Mouse (Mus musculus) cerebellum, adult 2 months (tissue): ENCODE measurements around the gene Daxx.

ENCODE experiments used
- CTCF ChIP-seq: fragments of 200-500 bp; IDR thresholded peaks from 2 replicates; pipeline ENCODE4 v1.5.1; 2011; ENCODE audit warnings: low read depth, mild to moderate bottlenecking, control low read depth, low read length, moderate library complexity, borderline replicate concordance; ENCODE audit not compliant: insufficient read depth
- POLR2A ChIP-seq: fragments of 200-500 bp; IDR thresholded peaks from 2 replicates; pipeline ENCODE4 v1.6.1; 2011; ENCODE audit warnings: low read length, control low read depth, borderline replicate concordance; ENCODE audit not compliant: insufficient read depth

GRCm38 (mm10) chr17:33926207-33926932 lies 17.2 kb downstream of the Daxx start:
- TF ChIP-seq CTCF (no peak; the same call in 1 of the 2 replicates), POLR2A (no peak)
